Mouse (Mus musculus) testis, adult 2 months (tissue): ENCODE data around the gene Ccnb1ip1.
A peak's percentile ranks its signal among the peaks of the same experiment; 100 is the strongest.

Experiments used
- CTCF ChIP-seq: fragments of 200-500 bp; IDR thresholded peaks from 2 replicates; pipeline ENCODE4 v1.5.1; 2012; ENCODE audit warnings: low read depth, mild to moderate bottlenecking, inconsistent platforms, low read length, moderate library complexity; ENCODE audit not compliant: control insufficient read depth, insufficient read depth, insufficient replicate concordance
- POLR2A ChIP-seq: fragments of 200-500 bp; IDR thresholded peaks from 2 replicates; pipeline ENCODE4 v1.6.1; 2012; ENCODE audit warnings: low read depth, mild to moderate bottlenecking, inconsistent platforms, low read length, moderate library complexity; ENCODE audit not compliant: control insufficient read depth

DNA sequence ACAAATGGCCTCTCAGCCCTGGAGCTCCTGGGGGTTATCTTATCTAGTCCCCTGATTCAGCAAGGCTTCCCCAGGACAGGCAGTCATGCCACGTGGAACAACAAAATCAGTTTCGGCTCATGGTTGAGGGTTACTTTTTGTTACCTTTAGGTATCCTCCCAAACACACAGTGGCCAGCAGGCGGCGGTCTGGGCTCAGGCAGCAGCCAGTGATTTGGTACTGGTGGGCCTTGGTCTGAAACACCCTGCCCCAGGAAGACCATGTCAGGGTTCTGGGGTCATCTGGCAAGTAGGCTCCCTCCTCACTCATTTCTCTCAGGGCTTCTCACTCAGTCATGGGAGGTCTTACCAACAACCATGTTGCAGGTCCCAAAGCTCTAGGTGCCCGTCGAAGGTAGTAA lies 29.7 kb upstream of the Ccnb1ip1 start:
- TF ChIP-seq POLR2A (no peak), CTCF (peak; percentile 15; the same call in 1 of the 2 replicates)
